Mouse (Mus musculus) forebrain, embryonic 13.5 days (tissue): ENCODE results near the gene Uqcrq. TPM values are rescaled to one million over a fixed set of nuclear protein-coding genes. Genes with fewer than 3 reads are reported as not detected.

ENCODE experiments used
- ATAC-seq: fragments of 200-750 bp; cut with Nextera tagmentation; 2 replicates; pipeline ENCODE4 v1.8.0; 2017
- H3K27ac ChIP-seq: fragments of 300-500 bp; sonication (generic); 2 replicates; pipeline ENCODE4 v1.5.1; 2015; ENCODE audit warnings: inconsistent platforms, mild to moderate bottlenecking, moderate library complexity
- H3K27me3 ChIP-seq: fragments of 300-500 bp; sonication (generic); 2 replicates; pipeline ENCODE4 v1.6.1; 2015; ENCODE audit warnings: mild to moderate bottlenecking, inconsistent platforms
- H3K36me3 ChIP-seq: fragments of 300-500 bp; sonication (generic); 2 replicates; pipeline ENCODE4 v1.6.1; 2015; ENCODE audit warnings: mild to moderate bottlenecking, inconsistent platforms; ENCODE audit not compliant: poor library complexity, severe bottlenecking
- H3K4me1 ChIP-seq: fragments of 300-500 bp; sonication (generic); 2 replicates; pipeline ENCODE4 v1.6.1; 2015; ENCODE audit warnings: inconsistent platforms
- H3K4me2 ChIP-seq: fragments of 300-500 bp; sonication (generic); 2 replicates; pipeline ENCODE4 v1.6.1; 2015; ENCODE audit warnings: inconsistent platforms, mild to moderate bottlenecking, moderate library complexity
- H3K4me3 ChIP-seq: fragments of 300-500 bp; sonication (generic); 2 replicates; pipeline ENCODE4 v1.5.1; 2015; ENCODE audit warnings: mild to moderate bottlenecking, inconsistent platforms
- H3K9ac ChIP-seq: fragments of 300-500 bp; sonication (generic); 2 replicates; pipeline ENCODE4 v1.6.1; 2015; ENCODE audit warnings: mild to moderate bottlenecking, inconsistent platforms
- H3K9me3 ChIP-seq: fragments of 300-500 bp; sonication (generic); replicated peaks from 2 replicates; pipeline ENCODE4 v1.6.1; 2016; ENCODE audit warnings: inconsistent platforms
- WGBS: fragments of 180-500 bp; shearing (Covaris S2); methylation state at CpG from one replicate; pipeline ENCODE4 v1.1.7; 2015; 5-methylcytosine and 5-hydroxymethylcytosine counted together
- polyA plus RNA-seq: library from polyadenylated mRNA; unstranded; fragments of >200 nt; fragmentation: Nextera tagmentation; extraction: Ambion mirVana; gene quantifications from 2 replicates; pipeline ENCODE4 v1.2.1, GENCODE M21; 2015

Gene Uqcrq
- polyA plus RNA-seq, 1 experiment from 2014 or later = 698 TPM

DNA sequence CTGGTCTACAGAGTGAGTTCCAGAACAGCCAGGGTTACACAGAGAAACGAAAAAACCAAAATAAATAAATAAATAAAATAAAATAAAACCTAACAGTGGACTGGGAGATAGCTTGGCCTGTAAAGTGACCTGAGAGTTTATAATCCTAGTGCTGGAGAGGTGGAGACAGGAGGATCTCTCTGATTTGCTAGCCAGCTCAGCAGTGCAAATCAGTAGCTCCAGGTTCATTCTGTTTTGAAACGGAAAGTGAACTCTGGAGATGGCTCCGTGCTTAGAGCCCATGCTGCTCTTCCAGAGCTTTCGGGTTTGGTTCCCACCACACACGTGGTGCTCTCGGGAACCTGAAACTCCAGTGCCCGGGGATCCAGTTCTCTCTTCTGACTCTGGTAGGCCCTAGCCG is 17.4 kb upstream of the Uqcrq start:
- WGBS = 86% methylated on average over 8 of the region's 8 CpGs
- no peak overlapping the region for H3K9ac ChIP-seq
- no peaks in the 10 kb centered on the region for H3K36me3 ChIP-seq
- H3K27me3 ChIP-seq = no peaks in the 10 kb centered on the region
- no peak overlapping the region for H3K4me3 ChIP-seq
- no peak overlapping the region for H3K4me2 ChIP-seq
- no peak overlapping the region for H3K27ac ChIP-seq
- H3K9me3 ChIP-seq = no peaks in the 10 kb centered on the region
- H3K4me1 ChIP-seq = no peaks in the 10 kb centered on the region
- no peak for ATAC-seq

DNA sequence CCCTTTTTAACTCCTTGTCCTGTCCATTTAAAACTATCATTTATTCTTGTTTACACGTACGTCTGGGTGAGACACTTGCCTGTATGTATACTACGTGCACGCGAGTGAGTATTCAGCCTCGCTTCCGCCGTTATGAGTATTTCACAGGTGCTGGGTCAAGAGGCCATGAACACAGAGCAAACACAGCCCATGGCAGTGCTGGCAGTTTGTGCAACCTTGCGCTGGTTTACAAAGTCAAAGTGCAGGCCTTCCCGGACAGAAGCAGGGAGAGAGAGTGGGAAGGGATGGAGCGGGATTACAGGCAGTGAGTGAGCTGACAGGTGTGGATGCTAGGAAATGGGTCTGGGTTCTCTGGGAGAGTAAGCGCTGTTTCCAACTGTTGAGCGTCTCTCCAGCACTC is 15.6 kb upstream of the Uqcrq start:
- 89% methylated on average over 13 of the region's 13 CpGs for WGBS
- Histone ChIP-seq H3K4me3 (no peak overlapping the region), H3K36me3 (no peaks in the 10 kb centered on the region), H3K4me2 (no peak overlapping the region), H3K27ac (no peak overlapping the region), H3K9ac (no peak overlapping the region), H3K4me1 (no peaks in the 10 kb centered on the region), H3K9me3 (no peaks in the 10 kb centered on the region), H3K27me3 (no peaks in the 10 kb centered on the region)
- ATAC-seq = no peak

DNA sequence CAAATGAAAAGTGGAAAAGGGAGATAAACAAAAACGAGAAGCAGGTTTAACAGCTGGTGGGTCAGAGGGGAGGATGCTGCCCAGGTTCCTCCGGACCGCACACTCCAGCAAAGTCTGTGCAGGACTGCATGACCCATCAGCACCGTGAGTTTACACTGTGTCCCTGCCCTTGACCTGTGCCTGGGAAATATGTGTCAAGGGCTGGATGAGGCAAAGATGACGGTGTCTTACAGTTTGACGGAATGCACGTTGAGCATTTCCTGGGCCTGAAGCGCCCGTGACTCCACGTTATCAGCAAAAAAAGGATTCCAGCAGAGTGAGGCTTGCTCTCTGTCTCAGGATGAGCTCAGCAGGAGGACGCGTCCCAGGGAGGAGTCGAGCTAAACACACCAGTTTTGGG is 14.9 kb upstream of the Uqcrq start:
- H3K9me3 ChIP-seq = no peaks in the 10 kb centered on the region
- no peaks in the 10 kb centered on the region for H3K36me3 ChIP-seq
- no peak overlapping the region for H3K27ac ChIP-seq
- H3K27me3 ChIP-seq = no peaks in the 10 kb centered on the region
- ATAC-seq = no peak
- no peak overlapping the region for H3K9ac ChIP-seq
- no peaks in the 10 kb centered on the region for H3K4me1 ChIP-seq
- H3K4me2 ChIP-seq = no peak overlapping the region
- WGBS = 68% methylated on average over 13 of the region's 13 CpGs
- H3K4me3 ChIP-seq = no peak overlapping the region

DNA sequence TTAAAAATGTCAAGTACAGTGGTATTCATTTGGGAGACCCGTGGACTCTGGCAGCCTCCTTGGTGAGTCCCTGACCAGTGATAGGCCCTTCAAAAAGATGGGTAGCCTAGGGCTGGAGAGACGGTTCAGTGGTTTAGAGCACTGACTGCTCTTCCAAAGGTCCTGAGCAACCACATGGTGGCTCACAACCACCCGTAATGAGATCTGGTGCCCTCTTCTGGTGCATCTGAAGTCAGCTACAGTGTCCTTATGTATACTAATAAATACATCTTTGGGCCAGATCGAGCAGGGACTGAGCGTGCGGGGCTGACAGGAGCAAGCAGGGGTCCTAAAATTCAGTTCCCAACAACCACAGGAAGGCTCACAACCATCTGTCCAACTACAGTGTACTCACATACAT is 13.2 kb upstream of the Uqcrq start:
- no peak overlapping the region for H3K4me2 ChIP-seq
- ATAC-seq = no peak
- H3K9me3 ChIP-seq = no peaks in the 10 kb centered on the region
- no peaks in the 10 kb centered on the region for H3K27me3 ChIP-seq
- no peaks in the 10 kb centered on the region for H3K4me1 ChIP-seq
- H3K4me3 ChIP-seq = no peak overlapping the region
- H3K27ac ChIP-seq = no peak overlapping the region
- 36% methylated on average over 6 of the region's 6 CpGs for WGBS
- no peaks in the 10 kb centered on the region for H3K36me3 ChIP-seq
- no peak overlapping the region for H3K9ac ChIP-seq

DNA sequence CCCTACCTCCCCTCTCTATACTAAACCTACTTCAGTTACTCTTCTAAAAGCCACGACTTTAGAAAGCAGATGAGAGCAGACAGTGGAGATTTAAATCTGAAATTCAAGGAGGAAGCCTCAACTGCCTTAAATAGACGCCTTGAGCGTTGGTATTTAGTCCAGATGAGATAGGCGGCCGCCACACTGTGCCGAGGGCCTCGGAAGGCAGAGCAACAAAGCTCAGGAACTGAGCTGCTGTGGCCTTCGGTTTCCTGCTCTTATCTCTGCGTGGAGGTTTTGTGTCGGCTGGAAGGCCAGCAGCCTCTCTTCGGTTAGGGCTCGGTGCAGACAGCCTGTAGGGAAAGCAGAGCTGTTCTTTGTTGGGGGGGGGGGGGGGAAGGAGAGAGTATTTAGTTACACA is 11.3 kb upstream of the Uqcrq start:
- Histone ChIP-seq H3K27me3 (no peaks in the 10 kb centered on the region), H3K9me3 (no peaks in the 10 kb centered on the region), H3K27ac (no peak overlapping the region), H3K4me3 (no peak overlapping the region), H3K4me1 (no peaks in the 10 kb centered on the region), H3K4me2 (no peak overlapping the region), H3K9ac (no peak overlapping the region), H3K36me3 (no peaks in the 10 kb centered on the region)
- WGBS = 59% methylated on average over 12 of the region's 12 CpGs
- ATAC-seq = no peak

- 89% methylated on average over 6 of the region's 6 CpGs for WGBS
- Histone ChIP-seq H3K4me1 (peaks cover 4% of the 10 kb centered on the region; the same call in 1 of the 2 replicates), H3K9me3 (no peaks in the 10 kb centered on the region), H3K9ac (no peak overlapping the region), H3K4me2 (no peak overlapping the region), H3K27me3 (no peaks in the 10 kb centered on the region; the same call in 1 of the 2 replicates), H3K4me3 (no peak overlapping the region), H3K27ac (no peak overlapping the region), H3K36me3 (no peaks in the 10 kb centered on the region)
- ATAC-seq = no peak
Observed at GRCm38 (mm10) chr11:53436338-53436737, 5.7 kb upstream of the Uqcrq start.

GRCm38 (mm10) chr11:53435504-53435903 is 4.9 kb upstream of the Uqcrq start:
- Histone ChIP-seq H3K9me3 (no peaks in the 10 kb centered on the region), H3K27me3 (no peaks in the 10 kb centered on the region; the same call in 1 of the 2 replicates), H3K4me1 (peaks cover 5% of the 10 kb centered on the region; the same call in 1 of the 2 replicates), H3K9ac (no peak overlapping the region), H3K4me2 (no peak overlapping the region), H3K36me3 (no peaks in the 10 kb centered on the region), H3K4me3 (no peak overlapping the region), H3K27ac (no peak overlapping the region)
- no peak for ATAC-seq
- WGBS = 87% methylated on average over 8 of the region's 8 CpGs

GRCm38 (mm10) chr11:53433057-53433456 is 2.4 kb upstream of the Uqcrq start:
- Histone ChIP-seq H3K27ac (no peak overlapping the region), H3K4me3 (no peak overlapping the region), H3K9ac (no peak overlapping the region), H3K27me3 (no peaks in the 10 kb centered on the region; the same call in 1 of the 2 replicates), H3K4me1 (peaks cover 16% of the 10 kb centered on the region), H3K4me2 (no peak overlapping the region), H3K36me3 (peaks cover 11% of the 10 kb centered on the region), H3K9me3 (no peaks in the 10 kb centered on the region)
- no peak for ATAC-seq
- 74% methylated on average over 6 of the region's 6 CpGs for WGBS

- peak overlapping the region; percentile 58 for H3K4me2 ChIP-seq
- ATAC-seq = no peak
- H3K4me1 ChIP-seq = peaks cover 16% of the 10 kb centered on the region
- peak overlapping the region; percentile 83 for H3K9ac ChIP-seq
- peak overlapping the region; percentile 15 for H3K27ac ChIP-seq
- peaks cover 20% of the 10 kb centered on the region for H3K36me3 ChIP-seq
- peak overlapping the region; percentile 75 for H3K4me3 ChIP-seq
- no peaks in the 10 kb centered on the region for H3K9me3 ChIP-seq
- H3K27me3 ChIP-seq = no peaks in the 10 kb centered on the region; the same call in 1 of the 2 replicates
- WGBS = 15% methylated on average over 9 of the region's 9 CpGs
Observed at GRCm38 (mm10) chr11:53431347-53432056, 871 bp upstream of the Uqcrq start.

DNA sequence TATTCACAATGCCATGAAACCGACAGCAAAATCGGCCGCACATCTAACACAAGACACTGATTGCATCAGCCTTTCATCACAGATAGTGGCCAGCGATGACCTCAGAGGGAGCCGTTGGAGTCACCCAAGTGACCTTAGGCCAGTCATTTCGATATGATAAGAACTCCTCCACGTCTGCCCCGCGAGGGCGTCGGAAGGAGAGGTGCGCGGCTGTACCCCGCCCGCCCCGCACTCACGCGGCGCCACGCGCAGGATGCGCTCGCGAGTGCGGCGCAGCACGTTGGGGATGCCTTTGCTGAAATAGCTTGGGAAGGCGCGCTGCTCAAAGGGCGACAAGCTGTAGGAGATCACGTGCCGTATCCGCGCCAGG is 346 bp downstream of the Uqcrq start:
- peak overlapping the region; percentile 75 for H3K4me3 ChIP-seq
- ATAC-seq = peak; percentile 66; the same call in 1 of the 2 replicates

DNA sequence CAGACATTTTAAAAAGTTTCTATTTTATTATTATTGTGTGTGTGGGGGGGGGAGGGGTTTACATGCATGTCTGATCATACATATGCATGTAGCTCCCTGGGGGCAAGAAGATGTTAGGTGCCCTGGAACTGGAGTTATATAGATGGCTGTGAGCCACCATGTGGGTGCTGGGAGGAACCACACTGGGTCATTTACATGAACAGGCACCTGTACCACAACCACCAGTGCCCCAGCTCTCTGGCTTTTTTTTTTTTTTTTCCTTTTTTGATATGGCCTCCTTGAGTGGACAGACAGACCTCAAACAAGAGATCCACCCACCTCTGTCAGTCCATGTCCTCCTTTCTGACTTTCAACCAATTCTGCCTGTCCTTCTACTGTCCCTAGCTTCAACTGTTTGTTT is 1.4 kb downstream of the Uqcrq start:
- Histone ChIP-seq H3K9ac (no peak overlapping the region), H3K36me3 (peaks cover 20% of the 10 kb centered on the region), H3K4me3 (no peak overlapping the region), H3K4me1 (peaks cover 16% of the 10 kb centered on the region), H3K9me3 (no peaks in the 10 kb centered on the region), H3K27ac (no peak overlapping the region), H3K27me3 (no peaks in the 10 kb centered on the region; the same call in 1 of the 2 replicates), H3K4me2 (peak overlapping the region; percentile 82)
- no peak for ATAC-seq

More for the DNA sequence above, 346 bp downstream of the Uqcrq start:
- H3K36me3 ChIP-seq = peaks cover 20% of the 10 kb centered on the region
- WGBS = under 1% methylated on average over 34 of the region's 34 CpGs
- peak overlapping the region; percentile 82 for H3K4me2 ChIP-seq
- peak overlapping the region; percentile 83 for H3K9ac ChIP-seq
- H3K27me3 ChIP-seq = no peaks in the 10 kb centered on the region; the same call in 1 of the 2 replicates
- peaks cover 16% of the 10 kb centered on the region for H3K4me1 ChIP-seq
- peak overlapping the region; percentile 79 for H3K27ac ChIP-seq
- no peaks in the 10 kb centered on the region for H3K9me3 ChIP-seq

DNA sequence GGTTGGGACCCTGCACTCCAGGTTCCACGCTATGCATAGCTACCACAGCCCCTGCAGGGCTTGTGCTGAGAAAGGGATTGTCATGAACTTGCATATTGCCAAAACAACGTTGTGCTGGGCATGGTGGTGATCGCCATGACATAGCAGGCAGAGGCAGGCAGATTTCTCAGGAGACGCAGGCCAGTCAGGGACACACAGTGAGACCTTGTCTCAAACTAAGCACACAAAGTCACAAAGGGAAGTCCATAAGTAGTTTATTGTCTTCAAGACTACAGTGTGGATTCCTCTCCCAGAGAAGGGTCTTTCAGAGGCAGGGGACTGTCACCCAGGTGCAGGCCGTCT is 1.9 kb downstream of the Uqcrq start:
- no peaks in the 10 kb centered on the region for H3K9me3 ChIP-seq
- H3K4me2 ChIP-seq = no peak overlapping the region
- WGBS = 94% methylated on average over 5 of the region's 5 CpGs
- no peak for ATAC-seq
- no peak overlapping the region for H3K4me3 ChIP-seq
- H3K27ac ChIP-seq = no peak overlapping the region
- peaks cover 16% of the 10 kb centered on the region for H3K4me1 ChIP-seq
- H3K9ac ChIP-seq = no peak overlapping the region
- no peaks in the 10 kb centered on the region; the same call in 1 of the 2 replicates for H3K27me3 ChIP-seq
- H3K36me3 ChIP-seq = peaks cover 20% of the 10 kb centered on the region
